Mouse (Mus musculus) lung, postnatal 25 days (tissue): Measurements from ENCODE around the gene Idh2.
"Not testable (repeated sequence)": the region's sequence is repeated elsewhere in the genome, so short reads cannot be mapped to it uniquely, and the experiment has no call there.

Source experiments
- DNase-seq: peaks from one replicate; pipeline ENCODE4 v3.0.0; 2022; ENCODE audit warnings: low spot score

Gene Idh2

GRCm38 (mm10) chr7:80060012-80060778 lies 55.0 kb downstream of the Idh2 start:
- no peak for DNase-seq

- no peak for DNase-seq
Observed at GRCm38 (mm10) chr7:80059064-80059838, 55.9 kb downstream of the Idh2 start.

DNA sequence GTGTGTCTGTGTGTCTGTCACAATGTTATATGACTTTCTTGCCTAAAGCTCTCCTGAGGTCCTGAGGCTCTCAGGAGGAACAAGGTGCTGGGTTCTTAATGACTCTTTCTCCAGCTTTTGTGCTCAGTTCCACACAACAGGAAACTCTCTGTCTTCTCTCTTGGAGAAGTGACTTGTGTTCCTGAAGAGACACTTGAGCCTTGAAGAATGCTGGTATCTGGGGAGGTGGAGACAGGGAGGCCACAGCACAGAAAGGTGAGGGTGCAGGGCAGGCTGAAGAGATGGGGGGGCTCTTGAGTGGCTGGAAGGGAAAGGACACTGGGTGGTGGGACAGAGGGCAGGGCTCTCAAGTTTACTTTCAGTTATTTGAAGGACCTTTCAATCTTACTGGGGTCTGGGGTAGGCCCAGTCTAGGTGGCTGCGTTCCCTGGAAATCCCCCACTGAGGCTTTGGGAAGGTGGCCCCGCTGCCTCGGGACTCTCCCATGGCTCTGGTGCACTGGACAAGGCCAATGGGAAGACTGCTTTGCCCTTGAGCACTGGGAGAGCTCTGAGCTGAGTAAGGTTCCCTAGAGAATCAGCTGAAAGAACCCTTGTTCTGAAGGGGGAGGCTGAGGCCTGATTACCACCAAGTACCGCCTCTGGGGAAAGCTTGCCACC lies 56.7 kb downstream of the Idh2 start:
- peak; percentile 71 for DNase-seq

DNA sequence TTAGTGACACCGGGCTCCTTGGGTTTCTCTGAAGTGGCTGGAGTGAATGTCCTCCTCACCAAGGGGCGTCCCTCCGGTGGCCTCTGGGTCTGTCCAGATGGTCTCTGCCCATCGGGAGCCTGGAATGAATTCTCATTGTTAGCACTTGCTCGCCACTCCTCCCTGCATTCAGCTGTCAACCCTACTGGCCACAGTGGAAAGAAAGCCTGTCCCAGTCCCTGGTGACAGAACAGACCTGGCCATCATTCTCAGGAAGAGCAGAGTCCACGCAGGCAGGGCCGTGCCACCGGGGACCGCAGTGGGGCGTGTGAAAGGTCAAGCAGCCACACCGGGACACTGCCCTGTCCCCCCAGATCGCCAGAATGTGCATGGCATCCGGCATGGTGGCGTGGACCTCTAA lies 57.4 kb downstream of the Idh2 start:
- DNase-seq = no peak

DNA sequence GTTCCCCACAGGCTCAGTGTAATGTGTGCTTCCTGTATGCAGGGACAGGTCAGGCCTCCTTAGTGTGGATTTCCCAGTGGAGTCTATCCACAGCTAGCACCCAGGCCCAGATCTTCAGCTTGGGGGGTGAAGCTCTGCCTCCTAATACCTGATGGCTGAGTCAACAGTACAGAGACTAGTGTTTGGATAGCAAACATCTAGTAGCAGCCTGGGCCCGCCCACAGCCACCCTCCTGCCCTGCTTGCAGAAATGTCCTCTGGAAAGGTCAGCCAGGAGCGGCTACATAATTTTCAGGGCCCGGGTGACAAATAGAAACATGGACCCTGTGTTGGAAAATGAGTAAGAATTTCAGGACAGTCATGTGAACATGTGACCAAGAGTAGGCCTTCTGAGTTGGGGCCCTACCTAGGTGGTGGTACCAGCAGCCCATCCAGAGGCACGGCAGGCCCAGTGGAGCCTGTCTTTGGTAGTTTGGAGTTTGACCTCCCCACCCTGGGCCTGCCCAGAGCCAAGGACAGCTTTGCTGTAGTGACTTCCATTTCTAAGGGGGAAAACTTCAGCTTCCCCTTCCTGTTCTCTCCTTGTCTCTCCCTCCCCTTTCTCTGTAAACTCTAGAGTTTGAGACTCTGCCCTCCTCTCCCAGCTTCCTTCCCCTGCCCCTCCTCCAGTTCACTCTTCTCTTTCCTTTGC lies 58.0 kb downstream of the Idh2 start:
- peak; percentile 86 for DNase-seq

DNA sequence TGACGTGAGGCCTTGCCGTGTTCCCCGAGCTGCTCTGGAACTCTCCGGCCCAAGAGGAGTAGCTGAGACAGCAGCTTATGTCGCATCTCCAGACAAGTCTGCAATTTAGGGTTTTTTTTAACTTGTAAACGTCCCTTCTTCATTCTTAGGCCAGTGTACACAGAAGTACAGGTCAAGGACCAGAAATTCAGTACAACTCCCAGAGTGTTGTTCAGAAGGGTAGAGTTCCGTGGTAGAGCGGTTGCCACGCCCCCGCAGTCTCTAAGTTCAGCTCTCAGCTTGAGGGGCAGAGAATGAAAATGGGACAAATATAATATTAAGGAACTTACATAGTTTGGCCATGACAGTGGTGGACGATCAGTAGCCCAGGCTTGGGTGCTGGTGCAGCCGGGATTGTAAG lies 59.4 kb downstream of the Idh2 start:
- no peak for DNase-seq

GRCm38 (mm10) chr7:80053147-80053546 lies 62.0 kb downstream of the Idh2 start:
- peak; percentile 46 for DNase-seq

DNA sequence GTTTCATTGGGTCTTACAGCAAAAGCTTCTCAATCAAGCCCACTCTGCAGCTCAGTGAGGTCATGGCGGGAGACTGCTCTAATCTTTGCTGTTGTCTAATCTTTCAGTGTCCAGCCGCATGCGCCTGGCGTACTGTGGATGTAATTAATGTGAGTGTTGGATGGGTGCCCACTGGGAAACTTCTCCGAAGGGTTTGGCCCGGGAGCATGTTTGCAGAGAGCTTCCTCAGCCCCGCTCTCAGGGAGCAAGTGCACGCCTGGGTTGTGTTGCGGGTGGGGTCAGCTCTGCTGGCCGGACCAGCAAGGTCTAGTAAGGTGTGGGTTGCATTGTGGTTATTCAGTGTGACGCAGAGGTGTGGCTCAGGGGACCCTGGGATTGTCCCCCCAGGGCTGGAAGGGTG lies 62.9 kb downstream of the Idh2 start:
- peak; percentile 85 for DNase-seq

DNA sequence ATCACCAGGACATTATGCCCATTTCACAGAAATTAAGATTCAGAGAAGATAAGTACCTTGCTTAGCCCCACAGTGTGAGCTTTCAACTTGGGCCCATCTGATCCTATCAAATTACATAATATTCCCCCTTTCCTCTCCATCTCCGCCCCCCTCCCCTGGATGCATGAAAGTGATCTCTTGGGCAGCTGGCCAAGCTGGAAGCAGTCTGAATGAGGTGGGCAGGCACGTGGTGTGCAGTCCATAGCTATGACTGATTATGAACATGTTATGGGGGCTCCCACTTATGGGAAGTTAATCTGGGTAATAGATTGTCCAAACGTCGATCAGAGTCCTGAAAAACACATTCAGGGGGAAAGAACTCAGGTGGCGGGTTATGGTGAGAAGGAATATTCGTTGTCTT lies 63.4 kb downstream of the Idh2 start:
- DNase-seq = no peak

DNA sequence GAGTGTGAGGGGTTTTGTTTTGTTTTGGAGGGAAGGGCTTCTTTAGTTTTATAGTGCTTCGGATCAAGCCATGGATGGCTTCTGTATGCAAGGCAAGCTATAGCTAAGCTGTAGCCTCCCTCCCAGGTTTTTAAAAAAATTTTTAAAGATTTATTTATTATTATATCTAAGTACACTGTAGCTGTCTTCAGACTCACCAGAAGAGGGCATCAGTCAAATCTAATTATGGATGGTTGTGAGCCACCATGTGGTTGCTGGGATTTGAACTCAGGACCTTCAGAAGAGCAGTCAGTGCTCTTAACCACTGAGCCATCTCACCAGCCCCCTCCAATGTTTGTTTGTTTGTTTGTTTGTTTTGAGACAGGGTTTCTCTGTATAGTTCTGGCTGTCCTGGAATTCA lies 64.8 kb downstream of the Idh2 start:
- DNase-seq = not testable (repeated sequence)

DNA sequence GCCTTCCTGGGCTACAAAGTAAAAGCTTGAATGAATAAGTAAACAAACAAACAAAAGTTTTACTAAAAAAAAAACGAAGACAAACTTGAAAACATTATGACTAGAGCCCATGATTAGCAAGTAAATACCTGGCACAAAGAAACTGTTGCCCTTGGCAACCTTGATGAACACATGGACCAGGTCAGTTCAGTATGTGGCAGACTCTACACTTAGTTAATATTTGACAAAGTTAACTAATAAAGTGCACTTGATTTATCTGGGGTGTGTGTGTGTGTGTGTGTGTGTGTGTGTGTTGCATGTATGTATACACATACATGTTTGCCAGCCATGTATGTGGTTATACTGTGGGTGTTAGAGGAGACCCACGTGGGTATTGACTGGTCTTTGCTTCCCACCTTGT lies 65.4 kb downstream of the Idh2 start:
- DNase-seq = no peak

GRCm38 (mm10) chr7:80047041-80047440 lies 68.2 kb downstream of the Idh2 start:
- DNase-seq = no peak
